Mouse (Mus musculus): ENCODE results near the gene Trim6.
"Not testable (repeated sequence)": the region's sequence is repeated elsewhere in the genome, so short reads cannot be mapped to it uniquely, and the experiment has no call there.

Trim6 gene

DNA sequence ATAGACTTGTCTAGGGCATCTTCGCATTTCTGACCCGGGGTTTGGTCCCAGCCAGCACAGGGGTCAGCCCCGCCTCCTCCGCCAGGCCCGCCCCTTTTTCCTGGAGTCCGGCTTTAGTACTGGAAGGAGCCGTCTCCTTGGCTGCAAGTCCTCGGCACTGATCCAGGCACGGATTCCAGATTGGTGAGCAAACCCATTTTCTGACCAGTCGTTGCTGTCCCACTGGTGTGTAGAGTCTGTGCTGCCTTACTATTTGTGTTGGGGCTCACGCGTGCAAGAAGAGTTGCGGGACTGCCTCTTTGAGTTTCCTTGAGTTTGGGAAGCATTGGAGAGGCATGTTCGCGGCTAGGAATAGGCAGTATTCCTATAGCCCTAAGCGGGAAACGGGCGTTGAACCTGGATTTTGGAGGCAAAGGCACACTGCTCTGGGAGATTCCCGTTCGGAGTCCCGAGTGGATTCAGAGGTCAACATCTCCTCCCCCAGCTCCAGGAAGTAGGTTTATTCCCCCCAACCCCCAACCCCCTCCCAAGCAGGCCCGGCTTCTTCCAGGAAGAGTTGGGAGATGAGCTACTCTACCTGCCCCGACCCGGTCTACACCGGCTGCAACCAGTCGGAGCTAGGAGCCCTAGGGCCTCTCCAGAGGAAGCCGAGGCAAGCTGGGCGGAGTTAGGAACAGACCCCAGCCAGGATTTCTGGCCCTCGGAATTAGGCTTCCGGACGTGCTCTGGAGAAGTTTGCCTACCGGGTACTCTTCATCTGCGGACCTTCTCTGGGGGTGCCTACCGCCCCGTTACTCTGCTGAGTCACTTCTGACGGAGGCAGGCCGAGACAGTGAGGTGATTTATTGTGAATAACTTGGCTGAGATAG is at the start of gene Trim6:
Trim6 (plus strand) TSS at position 93 of the 869 bp plus-strand sequence.
- DNase-seq (ENCODE audit: low spot score in 2 of 2): peak in 1 of 2 experiments; percentile 3

DNA sequence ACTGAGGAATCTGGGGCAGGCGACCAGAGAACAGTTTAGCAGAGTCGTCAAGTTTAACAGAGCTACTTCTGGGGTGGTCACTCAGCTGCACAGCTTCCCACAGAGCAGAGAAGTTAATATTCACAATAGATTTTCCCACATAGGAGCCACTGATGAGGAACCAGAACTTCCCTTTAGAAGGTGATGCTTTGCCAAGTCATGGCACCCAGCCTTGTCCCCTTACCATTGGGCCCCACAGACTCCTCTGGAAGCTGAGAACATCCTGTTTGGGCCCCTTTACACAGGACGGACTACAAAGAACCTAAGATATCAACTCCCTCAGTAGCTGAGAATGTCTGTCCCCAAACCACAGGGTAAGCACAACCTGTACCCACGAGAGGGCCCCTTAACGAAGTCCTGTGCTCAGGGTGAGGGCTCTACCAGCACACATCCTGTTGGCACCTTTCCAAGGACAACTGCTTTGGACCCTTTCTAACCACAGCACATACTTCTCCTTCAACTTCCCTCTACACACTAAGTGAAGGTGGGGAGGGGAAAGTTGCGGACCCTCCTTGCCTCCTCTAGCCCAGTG is 48.9 kb upstream of the Trim6 start:
- no peak for DNase-seq (ENCODE audit: low spot score in 2 of 2)

DNA sequence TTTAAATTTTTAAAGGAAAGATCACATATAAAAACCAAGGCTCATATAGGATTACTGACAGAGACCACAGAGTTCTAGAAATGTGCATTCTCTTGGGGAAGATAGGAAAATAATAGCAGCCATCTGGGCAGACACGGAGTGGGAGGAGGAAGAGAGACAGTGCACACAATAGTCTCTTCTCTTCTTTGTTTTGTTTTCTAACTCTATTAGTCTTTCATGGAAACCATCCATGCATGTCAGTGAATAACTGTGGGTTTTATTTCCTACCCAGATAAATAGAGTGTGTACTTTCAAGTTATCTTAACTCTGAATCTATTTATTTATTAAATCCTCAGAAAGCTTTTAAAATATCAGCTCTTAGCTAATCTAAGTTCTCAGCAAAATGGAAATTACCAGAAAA is 43.5 kb upstream of the Trim6 start:
- DNase-seq (ENCODE audit: low spot score in 2 of 2): no peak

DNA sequence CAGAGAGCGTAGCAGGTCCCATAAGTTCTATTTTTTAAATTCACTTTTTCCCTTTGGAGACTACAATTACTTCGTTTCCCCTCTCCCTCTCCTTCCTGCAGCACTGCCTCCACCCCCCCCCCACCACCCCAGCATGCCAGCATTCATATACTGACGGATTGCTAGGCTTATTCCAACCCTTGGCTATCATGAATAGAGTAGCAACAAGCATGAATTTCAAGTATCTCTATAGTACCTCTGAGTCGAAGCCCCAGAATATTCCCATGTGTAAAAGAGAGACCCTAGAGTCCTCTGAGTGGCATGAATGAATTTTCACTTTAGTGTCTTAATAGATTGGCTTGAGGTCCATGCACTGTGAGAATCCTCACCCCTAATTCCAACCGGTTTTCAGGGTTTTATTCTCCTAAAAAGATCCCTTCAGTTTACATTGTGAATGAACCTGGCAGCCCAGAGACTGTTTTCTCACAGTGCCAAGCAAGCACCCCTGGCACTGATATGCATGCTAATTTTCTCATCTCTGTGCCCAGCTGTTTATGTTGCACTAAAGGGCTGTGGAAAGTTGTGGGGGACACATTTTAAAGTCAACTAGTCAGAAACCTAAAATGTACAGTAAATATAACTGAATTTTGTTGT is 40.1 kb upstream of the Trim6 start:
- no peak for DNase-seq (ENCODE audit: low spot score in 2 of 2)

DNA sequence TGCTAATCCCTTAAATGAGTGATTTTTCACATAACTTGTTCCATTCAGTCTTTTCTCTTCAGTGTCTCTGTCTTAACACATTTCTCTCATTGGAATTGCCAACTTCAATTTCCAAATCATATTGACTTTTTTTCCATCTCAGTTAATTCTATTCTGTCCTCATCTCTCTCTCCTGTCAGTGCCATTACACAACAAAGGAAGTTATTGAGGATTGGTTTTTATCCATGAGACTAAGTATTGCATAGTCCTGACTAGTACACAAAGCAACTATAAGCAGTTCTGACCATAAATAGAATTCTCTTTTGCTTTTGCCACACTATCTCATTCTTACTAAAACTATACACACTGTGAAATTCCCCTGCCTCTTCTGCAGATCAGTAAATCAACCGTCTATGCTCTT is 39.5 kb upstream of the Trim6 start:
- DNase-seq (ENCODE audit: low spot score in 2 of 2): no peak

DNA sequence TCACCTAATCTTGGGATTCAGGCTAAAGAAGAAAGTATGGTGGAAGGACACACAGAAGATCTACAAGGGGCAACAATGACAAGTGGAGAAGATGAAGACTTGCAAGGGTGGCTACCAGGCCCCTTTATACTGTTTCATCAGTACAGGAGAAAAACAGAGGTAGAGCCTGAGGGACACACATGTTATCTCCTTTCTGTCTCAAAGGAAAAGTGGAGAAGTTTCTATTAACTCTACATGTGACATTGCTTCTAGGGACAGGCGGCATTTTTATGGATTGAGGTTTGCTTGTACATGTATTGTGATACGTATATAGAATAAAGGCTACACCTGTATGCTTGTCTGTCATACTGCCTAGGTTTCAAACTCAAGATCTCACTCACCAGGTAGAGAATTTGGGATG is 35.3 kb upstream of the Trim6 start, which contains the start of gene Olfr648:
Olfr648 (minus strand) TSS at position 101 of the 400 bp plus-strand sequence.
- no peak for DNase-seq (ENCODE audit: low spot score in 2 of 2)

DNA sequence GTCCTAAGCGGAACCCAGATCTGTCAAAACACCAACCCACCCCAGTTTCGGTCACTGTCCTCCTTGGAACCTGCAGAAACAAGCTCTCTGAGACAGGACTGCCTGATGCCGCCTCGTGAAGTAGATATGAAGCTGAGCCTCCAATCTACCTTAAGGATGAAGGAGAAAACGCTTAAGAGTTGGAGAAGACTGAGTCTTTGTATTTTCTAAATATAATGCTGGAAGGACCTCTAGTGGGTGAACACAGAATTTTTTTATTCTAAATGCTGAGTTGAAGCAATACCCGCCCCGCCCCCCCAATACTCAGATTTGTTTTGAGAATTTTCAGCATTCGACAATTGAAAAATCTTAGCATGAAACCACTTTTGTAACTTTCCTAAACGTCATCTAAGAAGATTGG is 27.3 kb upstream of the Trim6 start:
- no peak for DNase-seq (ENCODE audit: low spot score in 2 of 2)

DNA sequence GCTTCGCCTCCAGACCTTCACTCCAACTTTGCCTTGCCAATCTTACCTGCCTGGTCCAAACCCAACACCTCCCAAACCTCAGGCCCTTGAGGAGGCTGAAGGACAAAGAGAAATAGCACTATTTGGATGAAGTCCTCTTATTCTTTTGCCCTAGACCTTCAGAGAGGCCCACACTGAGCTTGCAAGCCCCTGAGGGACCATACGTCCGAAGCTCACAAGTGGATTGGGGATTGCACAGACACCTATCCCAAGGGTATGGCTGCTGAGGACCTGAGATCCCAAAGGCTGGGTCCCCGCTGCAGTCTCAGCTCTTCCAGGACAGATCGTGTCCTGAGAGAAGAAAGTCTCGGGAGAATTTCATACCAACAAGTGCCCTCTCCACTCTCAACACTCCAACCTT is 22.7 kb upstream of the Trim6 start, which contains the start of gene Olfr649:
Olfr649 (minus strand) TSS at position 101 of the 400 bp plus-strand sequence.
- no peak for DNase-seq (ENCODE audit: low spot score in 2 of 2)

DNA sequence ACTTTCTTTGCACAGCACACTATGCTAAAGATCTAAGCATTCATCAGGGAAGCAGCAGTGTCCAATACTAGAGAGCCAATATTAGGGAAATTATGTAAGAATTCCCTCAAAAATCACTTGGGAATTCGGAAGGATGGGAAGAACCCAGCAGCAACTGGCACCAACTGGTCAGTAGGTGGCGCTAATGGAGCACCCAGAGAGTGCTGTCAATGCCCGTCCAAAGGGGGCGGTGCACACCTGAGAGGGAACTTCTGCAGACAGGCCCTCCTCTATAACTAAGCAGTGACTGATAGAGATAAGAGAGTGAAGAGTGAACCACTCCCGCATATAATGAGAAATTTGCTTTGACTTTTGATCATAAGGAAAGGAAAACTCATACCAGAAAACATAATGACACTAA is 18.8 kb upstream of the Trim6 start:
- peak; percentile 24 to 38 for DNase-seq (ENCODE audit: low spot score in 2 of 2)

DNA sequence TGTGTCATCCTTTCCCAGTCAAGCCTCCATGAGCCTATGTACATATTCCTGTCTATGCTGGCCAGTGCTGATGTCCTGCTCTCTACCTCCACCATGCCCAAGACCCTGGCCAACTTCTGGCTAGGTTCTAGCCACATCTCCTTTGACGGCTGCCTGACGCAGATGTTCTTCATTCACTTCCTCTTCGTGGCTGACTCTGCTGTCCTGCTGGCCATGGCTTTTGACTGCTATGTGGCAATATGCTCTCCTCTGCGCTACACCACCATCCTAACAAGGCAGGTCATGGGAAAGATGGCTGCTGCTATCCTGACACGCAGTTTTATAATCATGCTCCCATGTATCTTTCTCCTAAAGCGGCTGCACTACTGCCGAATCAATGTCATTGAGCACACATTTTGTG is 12.4 kb upstream of the Trim6 start:
- no peak for DNase-seq (ENCODE audit: low spot score in 2 of 2)

DNA sequence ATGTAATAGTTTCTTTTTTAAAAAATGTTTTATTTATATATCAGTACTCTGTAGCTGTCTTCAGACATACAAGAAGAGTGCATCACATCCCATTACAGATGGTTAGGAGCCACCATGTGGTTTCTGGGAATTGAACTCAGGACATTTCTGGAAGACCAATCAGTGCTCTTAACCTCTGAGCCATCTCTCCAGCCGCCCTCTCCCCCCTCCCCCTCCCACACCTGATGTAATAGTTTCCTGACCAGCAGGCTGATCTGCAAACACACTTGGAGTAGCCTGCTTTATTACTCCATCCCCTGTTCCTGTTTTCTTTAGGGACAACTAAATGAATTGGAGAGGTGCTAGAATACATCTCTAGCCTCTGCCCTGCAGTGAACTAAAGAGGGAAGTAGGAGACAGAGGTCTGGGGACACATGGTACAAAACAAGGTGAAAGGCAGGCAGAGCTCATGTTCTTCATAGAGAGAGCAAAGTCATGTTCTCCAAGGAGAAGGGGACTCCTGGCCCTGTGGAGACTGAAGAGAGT is 2.5 kb upstream of the Trim6 start:
- no peak for DNase-seq (ENCODE audit: low spot score in 2 of 2)

DNA sequence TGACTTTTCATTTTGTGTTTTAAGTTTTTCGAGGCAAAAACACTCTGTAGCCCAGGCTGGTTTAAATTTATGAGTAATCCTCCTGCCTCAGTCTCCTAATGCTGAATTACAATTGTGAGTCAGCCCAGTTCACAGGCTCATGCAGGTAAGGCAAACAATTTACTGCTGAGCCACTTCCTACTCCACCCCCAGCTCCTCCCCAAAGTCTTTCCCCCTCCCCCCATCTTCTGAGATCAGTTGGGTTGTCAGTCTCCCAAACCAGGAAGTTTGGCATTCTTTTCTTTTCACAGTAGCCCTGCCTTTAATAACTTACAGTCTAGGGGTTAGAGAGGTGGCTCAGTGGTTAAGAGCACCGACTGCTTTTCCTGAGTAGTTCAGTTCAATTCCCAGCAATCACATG is 712 bp upstream of the Trim6 start:
- no peak for DNase-seq (ENCODE audit: low spot score in 2 of 2)

DNA sequence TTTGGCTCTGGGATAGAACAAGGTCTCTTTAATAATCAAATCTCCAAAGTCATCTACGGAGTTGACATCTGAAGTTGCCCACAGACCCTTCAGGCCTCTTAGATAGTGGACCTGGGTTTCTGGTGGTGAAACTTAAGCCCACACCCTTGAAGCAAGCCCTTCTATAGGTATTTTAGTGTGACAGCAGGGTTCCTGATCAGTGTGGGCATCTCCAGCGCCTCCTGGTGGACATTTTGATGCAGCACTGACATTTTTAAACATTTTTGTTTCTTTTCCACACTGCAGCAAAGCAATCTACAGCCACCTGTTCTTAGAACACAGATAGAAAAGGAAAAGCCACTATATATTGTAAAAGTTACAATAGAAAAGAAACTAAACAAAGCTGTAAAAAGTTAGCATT is 12.6 kb downstream of the Trim6 start:
- DNase-seq (ENCODE audit: low spot score in 2 of 2): no peak

DNA sequence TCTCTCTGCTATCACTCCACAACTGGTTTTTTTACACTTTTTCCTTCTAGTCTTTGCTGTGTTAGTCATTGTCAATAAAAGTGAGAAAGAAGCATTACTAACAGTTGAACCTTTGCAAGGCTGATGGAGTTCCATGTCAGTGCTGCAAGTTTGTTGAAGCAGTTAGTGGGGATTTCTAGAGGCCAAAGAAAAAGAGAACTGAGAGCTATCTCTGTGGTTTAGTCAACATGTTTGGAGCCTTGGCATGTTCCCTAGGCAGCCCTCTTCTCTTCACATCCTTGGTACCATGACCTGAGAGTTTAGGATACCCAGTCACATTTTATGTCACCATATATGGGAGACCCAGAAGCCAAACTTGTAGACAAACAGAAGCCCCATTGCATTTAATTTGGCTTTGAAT is 22.3 kb downstream of the Trim6 start:
- DNase-seq (ENCODE audit: low spot score in 2 of 2): no peak

DNA sequence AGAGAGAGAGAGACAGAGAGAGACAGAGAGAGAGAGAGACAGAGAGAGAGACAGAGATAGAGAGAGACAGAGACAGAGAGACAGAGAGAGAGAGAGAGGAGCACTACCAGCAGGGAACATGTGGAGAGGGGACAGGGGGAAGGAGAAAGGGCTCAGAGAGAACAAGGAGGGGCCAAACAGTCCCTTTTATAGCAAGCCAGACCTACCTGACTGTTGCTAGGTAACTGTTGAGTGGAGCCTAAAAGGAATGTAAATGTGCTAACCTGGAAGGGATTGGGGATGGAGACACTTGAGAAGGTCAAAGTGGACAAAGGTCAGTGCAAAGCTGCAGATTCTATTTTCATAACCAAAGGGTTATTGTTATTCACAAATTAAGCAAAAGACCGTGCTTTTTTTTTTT is 25.0 kb downstream of the Trim6 start:
- no peak for DNase-seq (ENCODE audit: low spot score in 2 of 2)

DNA sequence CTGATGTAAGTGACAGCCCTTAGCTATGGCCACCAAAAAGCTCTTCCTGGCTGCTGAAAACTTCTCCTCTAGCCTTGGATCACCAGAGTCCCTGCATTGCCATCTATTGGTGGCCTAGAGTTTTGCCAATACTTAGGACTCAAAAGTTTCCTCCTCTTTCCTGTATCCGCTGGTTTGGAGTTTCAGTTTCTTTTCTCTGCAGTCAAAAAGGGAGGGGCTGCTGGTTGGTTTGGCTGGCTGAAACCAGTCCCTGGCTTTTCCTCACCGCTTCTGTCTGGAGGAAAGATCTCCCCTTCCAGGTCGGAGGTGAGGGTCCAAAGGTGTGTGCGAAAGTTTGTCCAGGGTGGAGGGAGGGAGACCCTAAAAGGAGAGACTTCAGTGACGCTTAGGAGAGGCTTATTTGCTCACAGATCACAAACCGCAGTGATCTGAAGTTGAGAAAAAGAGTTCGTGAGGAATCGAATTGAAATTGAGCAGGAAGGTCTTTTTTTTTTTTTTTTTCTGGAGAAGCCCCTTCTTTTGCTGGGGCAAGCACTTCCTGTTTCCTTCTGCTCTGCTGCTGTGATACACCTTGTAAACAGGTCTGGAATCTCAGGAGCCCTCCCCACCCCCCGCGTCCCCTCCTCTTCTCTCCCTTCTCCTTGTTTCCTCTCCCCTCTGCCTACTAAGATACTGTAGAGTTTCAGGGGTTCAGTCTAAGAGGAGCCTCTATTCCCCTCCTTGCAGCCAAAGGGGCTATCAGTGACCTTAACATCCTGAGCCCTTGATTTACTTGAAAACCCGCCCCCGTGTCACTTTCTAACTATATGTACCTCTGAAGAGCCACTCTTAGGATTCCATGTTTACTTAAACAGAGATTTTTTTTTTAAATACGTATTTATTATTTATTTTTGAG is 25.9 kb downstream of the Trim6 start, which contains the start of gene Trim34a:
Trim34a (plus strand) TSS at position 171 of the 895 bp plus-strand sequence.
- DNase-seq (ENCODE audit: low spot score in 2 of 2): peak in 1 of 2 experiments; percentile 2

DNA sequence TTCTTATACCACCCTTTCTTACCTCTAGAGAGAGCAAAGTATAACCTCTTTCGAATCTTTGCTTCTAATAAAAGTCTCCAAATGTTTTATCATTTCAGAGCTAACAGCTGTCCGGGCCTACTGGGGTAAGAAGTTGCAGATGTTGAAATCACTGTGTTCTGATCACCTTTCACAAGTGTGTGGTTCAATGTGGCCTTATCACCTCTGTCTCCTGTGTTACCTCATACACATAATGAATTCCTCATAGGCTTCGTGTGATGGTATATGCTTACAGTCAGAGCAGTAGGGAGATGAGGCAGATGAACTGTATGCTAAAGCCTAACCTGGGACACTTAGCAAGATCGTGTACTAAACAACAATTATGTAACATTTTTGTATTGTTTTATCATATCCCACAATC is 41.8 kb downstream of the Trim6 start:
- DNase-seq (ENCODE audit: low spot score in 2 of 2): not testable (repeated sequence)

DNA sequence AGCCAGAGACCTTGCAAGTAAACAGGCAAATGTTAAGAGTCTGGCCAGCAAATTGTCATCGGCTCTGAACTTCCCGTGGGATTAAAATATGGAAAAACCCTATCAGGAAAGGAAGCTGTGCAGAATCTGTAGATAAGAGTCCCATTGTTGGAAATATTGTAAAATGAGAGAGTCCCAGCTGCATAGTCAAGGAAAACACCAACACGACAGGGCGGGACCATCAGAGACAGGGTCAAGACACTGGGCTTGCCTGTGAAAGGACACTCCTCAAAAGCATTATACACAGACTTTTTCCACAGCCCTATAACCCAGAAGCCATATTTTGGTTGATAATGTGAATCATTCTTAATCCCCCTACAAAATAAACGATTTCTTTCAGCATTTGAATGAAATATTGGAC is 46.7 kb downstream of the Trim6 start:
- DNase-seq (ENCODE audit: low spot score in 2 of 2): not testable (repeated sequence)

DNA sequence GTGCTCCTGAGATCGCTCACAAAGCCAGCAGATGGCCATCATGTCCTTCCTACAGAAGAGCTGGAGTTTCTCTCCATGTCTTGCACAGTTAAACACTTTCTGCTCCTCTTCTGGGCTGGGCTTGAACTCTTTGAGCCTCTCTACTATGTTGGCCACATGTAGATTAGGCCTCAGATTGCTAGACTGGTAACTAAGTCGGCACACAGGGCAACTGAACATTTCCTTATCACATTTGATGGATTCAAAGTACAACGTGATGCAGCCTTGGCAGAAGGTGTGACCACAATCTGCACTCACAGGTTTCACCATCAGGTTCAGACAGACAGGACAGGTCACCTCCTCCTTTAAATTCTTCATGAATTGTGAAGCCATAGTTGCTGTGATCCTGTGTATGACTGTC is 60.8 kb downstream of the Trim6 start:
- not testable (repeated sequence) for DNase-seq (ENCODE audit: low spot score in 2 of 2)
